Mouse (Mus musculus) liver, adult 2 months (tissue): ENCODE measurements around the gene Rfc2.

Experiments
- CTCF ChIP-seq: fragments of 200-500 bp; IDR thresholded peaks from 2 replicates; pipeline ENCODE4 v1.5.1; 2011; ENCODE audit warnings: low read depth, low read length, control low read depth
- POLR2A ChIP-seq: fragments of 200-500 bp; IDR thresholded peaks from 2 replicates; pipeline ENCODE4 v1.6.1; 2011; ENCODE audit warnings: low read length, control low read depth; ENCODE audit not compliant: insufficient read depth; ENCODE audit errors: extremely low read depth

GRCm38 (mm10) chr5:134607121-134607520 lies 26.0 kb downstream of the Rfc2 start:
- TF ChIP-seq POLR2A (no peak), CTCF (no peak)
